Mouse (Mus musculus) left cerebral cortex, adult 8-10 months (tissue): ENCODE data around the gene G530012D18Rik. TPM values are rescaled to one million over a fixed set of nuclear protein-coding genes. Genes with fewer than 3 reads are reported as not detected.
A peak's percentile ranks its signal among the peaks of the same experiment; 100 is the strongest.
"Not testable (repeated sequence)": the region's sequence is repeated elsewhere in the genome, so short reads cannot be mapped to it uniquely, and the experiment has no call there.

Source experiments
- DNase-seq, 2 experiments: peaks; one replicate each; pipeline ENCODE4 v3.0.0; 2022; ENCODE audit warnings: low spot score in 2 of 2
- total RNA-seq, 4 experiments: library from RNA; stranded (reverse); gene quantifications; 2 replicates each; pipeline ENCODE4 v1.2.4; 2022

G530012D18Rik gene
- total RNA-seq = not detected

DNA sequence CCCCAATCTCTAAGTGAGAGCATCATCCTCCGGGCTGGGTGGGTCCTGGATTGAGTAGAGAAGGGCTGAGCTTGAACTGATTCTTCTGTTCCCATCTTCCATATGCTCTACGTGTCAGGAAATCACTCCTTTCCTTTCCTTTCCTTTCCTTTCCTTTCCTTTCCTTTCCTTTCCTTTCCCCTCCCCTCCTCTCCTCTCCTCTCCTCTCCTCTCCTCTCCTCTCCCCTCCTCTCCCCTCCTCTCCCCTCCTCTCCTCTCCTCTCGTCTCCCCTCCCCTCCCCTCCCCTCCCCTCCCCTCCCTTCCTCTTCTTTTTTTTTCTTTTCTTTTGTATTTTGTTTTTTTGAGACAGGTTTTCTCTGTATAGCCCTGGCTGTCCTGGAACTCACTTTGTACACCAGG, at the start of gene G530012D18Rik:
Gene G530012D18Rik, plus strand, starts transcription at position 301 of the 400 bp plus-strand sequence.
- DNase-seq = not testable (repeated sequence)

DNA sequence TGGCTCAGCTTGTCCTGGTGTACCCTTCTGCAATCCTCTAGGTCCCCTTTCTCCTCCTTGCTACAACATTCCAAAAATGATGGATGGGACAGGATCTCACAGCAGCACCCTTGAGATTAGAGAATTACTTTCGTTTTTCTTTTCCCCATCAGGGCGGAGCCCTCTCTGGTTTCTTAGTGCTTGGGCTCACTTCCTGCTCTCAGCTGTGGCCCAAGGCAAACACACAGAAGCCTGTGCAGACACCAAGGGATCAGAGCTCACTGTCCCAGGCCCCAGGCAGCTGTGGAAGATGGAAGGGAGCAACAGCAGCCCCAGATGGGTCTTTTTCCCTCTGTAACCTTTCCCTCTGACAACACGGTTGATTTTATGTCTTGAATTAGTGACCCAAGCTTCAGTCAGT, 49.1 kb upstream of the G530012D18Rik start:
- DNase-seq = not testable (repeated sequence)

DNA sequence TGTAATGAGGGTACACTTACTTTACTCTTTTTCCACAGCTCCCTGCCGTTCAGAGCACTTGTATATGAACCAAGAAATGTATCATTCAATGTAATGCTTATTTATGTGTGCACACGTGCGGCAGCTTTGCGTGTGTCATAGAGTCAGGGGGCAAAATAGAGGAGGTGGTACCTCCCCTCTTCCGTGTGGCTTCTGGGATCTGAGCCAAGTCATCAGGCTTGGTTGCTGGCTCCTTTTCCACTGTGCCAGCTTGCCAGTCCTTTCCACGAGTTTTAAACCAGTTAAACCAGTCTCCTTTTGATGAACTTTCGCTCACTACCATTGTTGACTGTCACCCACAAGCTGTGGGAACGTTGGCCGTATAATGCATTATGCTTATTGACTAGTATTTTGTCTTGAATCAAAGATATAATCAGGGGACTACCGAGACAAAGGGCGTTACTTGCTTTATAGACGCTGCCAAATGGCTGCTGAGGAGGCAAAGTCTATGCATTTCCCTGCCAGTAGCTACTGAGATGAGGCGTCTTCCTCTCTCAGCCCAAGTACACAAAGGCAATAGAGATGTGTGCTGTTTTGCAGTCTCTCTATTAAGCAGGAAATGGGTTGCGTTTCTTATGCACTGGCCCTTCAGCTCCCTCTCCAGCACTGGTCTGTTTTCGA, 46.9 kb upstream of the G530012D18Rik start:
- DNase-seq = not testable (repeated sequence)

DNA sequence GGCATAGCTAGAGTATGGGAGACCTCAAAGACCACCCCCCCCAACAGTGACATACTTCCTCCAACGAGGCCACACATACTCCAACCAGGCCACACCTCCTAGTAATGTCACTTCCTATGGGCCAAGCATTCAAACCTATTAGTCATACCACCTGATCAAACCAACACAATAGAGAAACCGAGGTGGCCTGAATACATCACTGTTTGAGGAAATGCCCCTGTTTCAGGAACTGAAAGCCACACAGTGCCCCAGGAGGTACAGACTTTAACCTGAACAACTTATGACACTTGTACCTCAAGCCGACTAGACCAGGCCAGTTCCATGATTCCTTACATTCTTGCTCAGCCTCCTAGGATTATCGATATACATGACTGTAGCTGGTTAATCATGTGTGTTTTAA, 31.7 kb upstream of the G530012D18Rik start:
- not testable (repeated sequence) for DNase-seq

GRCm38 (mm10) chr1:85546442-85546841, 29.0 kb upstream of the G530012D18Rik start:
- DNase-seq = not testable (repeated sequence)

DNA sequence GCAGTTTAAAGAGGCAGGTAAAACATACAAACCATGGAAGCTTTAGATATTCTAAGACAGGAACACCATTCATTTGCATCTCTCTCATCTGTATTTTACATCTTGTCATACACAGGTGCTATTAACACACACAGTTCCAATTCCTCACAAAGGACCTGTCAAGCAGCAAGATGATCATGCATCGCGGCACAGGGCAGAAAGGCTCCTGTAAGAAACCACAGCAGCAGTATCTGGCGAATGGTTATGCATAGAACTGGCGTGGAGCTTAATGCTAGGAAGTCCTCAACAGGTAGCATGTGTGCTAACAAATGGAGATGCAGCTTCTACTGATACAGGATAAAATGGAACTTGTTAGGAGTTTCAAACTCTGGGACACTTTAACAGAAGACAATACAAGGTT, 20.2 kb upstream of the G530012D18Rik start:
- peak in 1 of 2 experiments; percentile 7 for DNase-seq

- DNase-seq = not testable (repeated sequence)
These were observed 1.9 kb upstream of the G530012D18Rik start for GRCm38 (mm10) chr1:85573554-85573953.

DNA sequence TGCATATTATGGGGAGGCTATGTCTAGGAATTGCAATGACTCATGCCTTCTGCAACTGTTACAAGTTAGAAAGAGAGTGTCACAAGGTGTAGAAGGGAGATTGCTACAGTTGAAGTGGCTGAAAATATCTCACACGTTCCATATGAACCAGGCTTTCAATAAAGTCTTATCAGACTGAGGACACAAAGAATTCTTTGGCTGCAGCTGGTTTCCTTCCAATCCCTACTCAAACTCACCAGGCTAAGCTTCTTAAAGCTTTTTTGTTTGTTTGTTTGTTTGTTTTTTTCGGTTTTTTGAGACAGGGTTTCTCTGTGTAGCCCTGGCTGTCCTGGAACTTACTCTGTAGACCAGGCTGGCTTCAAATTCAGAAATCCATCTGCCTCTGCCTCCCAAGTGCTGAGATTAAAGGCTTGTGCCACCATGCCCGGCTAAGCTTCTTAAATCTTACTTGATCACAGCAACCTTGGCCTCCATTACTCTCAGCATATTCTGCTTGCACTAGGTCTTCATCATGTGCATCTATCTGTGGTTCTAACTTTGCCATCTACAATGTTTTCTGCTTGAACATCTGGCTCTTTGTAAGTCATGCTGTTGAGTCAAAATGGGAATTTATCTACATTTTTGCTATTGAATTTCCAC, 3.0 kb downstream of the G530012D18Rik start:
- not testable (repeated sequence) for DNase-seq

DNA sequence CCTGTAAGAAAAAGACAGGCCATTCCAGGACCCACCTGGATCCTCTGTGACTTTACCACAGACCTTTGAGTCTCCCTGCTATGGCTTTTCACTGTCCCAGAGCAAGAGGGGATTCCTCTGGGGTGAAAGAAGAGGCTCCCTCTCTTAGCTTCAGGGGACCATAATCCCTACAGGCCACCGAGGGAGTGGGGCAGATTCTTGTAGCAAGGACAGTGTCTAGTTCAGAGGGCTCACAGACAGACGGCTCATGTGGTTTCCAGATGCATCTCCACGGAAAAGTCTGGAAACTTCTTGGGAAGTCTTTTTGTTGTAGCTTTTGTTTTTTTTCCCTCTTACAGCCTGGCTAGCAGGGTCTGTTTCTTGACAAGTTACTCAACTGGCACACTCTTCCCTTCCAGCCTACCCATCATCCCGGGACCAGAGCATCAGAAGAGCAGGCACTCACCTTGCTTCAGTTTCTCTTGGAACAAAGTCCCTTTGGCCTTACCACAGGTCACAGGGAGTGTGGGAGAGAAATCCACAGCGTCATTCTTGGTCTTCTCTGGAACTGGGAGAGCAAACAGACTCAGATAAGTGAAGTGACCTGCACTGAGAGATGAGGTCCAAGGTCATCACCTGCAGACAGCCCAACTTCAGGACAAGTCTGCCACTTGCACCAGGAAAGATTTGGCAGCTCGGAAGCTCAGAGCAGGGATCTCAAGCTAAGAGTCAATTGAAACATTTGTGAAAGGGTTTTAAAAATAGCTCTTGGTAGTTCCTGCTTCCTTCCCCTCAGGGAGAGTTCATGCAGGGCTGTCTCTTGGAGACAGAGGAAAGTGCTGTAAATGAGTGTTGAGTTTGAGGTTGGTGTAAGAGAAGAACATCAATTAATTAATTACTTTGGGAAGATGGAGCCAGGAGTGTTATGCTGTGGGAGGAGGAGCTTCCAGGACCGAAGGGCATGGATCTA, 4.0 kb downstream of the G530012D18Rik start:
- DNase-seq = not testable (repeated sequence)

DNA sequence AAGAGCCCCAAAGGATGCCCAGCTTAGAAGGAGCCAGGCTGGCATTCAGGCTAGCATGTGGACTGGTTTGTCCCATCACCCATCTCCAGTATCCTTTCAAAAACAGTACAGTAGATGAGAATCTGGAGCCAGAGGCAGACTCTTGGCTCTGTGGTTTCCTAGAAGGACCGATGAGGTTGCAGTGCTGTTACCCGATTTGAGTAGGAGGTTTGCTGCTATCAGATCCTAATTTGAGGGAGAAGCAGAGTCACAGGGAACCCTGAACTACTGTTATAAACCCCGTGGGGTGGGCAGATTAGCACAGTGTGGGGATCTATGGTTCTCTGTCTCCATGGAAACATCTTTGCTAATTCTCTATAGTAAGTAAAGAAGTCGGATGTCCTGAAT, 4.7 kb downstream of the G530012D18Rik start:
- DNase-seq = not testable (repeated sequence)

- not testable (repeated sequence) for DNase-seq
These were observed 5.1 kb downstream of the G530012D18Rik start for GRCm38 (mm10) chr1:85580578-85580977.

- not testable (repeated sequence) for DNase-seq
These were observed 6.0 kb downstream of the G530012D18Rik start for GRCm38 (mm10) chr1:85581518-85581917.

- DNase-seq = not testable (repeated sequence)
These were observed 13.2 kb downstream of the G530012D18Rik start for GRCm38 (mm10) chr1:85588697-85589096.

DNA sequence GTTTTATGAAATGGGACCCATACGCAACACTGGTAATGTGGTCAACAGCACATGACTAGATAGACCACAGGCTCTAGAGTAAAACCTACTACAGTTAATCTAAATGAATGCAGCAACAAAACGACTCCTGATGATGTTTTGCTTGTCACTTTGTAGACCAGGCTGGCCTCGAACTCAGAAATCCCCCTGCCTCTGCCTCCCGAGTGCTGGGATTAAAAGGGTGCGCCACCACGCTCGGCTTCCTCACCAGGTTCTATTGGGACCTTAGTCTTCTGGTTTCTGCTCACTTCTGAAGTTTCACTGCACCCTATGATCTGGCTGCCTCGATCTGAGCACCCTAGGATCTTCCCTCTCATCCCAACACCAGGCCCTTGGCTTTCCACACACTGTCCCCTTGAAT, 17.1 kb downstream of the G530012D18Rik start:
- not testable (repeated sequence) for DNase-seq

DNA sequence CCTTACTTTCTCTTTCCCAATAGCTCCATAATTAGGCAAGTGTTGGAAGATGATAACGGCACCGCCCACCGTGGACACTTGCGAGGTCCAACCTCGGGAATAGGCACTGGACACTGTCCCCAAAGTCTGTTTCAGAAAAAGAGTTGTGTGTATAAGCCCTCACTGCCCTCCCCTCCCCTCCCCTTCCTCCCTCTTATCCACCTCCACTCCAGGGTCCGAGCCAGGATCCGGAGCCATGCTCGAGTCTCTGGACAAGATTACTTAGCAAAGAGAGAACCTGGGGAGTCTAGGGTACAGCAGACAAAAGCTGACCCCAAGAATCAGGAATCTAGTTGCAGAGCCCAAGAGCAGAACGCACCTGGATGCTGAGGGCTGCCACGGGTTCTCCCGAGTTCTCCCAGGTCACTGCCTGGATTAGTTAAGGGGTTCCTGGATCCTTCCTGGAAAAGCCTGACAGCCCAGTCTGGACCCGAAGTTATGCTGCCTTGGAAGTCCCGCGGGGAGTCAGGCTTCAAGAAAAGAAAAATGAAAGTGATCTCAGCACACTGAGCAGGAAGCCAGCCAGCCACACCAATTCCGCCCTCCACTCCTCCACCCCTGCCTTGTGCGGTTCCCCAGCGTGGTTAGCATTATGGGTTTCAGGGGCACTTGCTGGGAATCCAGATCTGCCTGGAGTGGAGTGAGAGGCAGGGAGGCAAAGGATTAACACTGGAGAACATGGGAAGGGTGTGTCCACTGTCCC, 23.0 kb downstream of the G530012D18Rik start, which contains the start of gene Sp110:
Gene Sp110, minus strand, starts transcription at position 547 of the 742 bp plus-strand sequence.
- not testable (repeated sequence) for DNase-seq

DNA sequence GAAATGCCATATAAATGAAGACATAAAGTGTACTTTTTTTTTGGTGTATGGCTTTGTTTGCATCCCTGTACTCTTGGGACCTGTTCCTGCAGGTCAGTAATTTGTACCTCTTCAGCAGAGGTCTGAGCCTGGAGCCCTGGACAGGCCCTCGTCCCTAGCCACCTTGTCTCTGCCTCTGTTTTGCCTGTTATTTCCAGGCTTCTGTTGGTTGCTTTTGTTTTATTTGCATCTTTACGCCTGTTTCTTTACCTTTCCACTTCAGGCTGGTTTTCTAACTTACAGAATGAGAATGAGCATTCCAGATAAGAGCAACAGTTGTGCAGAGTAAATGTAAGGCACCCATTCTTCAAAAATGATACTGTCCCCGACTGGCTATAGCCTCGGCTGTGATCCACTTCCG, 24.6 kb downstream of the G530012D18Rik start, which contains the start of gene Sp140:
Gene Sp140, plus strand, starts transcription at position 301 of the 400 bp plus-strand sequence.
- DNase-seq = not testable (repeated sequence)

GRCm38 (mm10) chr1:85600794-85601193, 25.3 kb downstream of the G530012D18Rik start:
- DNase-seq = not testable (repeated sequence)

- DNase-seq = not testable (repeated sequence)
These were observed 28.9 kb downstream of the G530012D18Rik start for GRCm38 (mm10) chr1:85604341-85604740.

- DNase-seq = not testable (repeated sequence)
These were observed 32.9 kb downstream of the G530012D18Rik start for GRCm38 (mm10) chr1:85608361-85608760.

- not testable (repeated sequence) for DNase-seq
These were observed 35.1 kb downstream of the G530012D18Rik start for GRCm38 (mm10) chr1:85610581-85610980.

DNA sequence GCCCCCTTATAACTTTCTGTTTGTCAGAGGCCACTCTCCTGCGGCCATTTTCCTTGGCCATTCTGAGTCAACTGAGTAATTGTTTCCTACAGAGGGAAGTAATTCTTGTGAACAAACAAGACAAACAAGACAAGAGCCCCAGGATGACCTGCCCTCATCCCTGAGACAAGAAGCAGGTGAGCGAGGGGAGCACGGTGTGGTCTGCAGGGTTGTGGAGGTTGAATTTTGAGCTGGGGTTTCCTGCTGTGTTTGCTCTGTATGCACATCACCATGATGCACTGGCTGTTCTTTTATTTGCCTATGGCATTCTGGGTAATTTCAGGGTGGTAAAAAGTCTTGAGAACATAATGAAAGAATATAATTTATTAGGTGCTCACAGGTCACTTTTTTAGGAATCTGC, 39.6 kb downstream of the G530012D18Rik start:
- DNase-seq = not testable (repeated sequence)
